Mouse (Mus musculus) right cerebral cortex, postnatal 4 days (tissue): ENCODE results near the gene Apeh.

Source experiments
- DNase-seq: peaks from one replicate; pipeline ENCODE4 v3.0.0-alpha.2; 2022

Gene Apeh

GRCm38 (mm10) chr9:108049016-108049455 is 45.4 kb downstream of the Apeh start, which contains the start of gene Gmppb:
TSS of gene Gmppb (plus strand) at chr9:108049242.
- peak; percentile 92 for DNase-seq

- DNase-seq: no peak
These were observed 45.8 kb downstream of the Apeh start for GRCm38 (mm10) chr9:108048566-108048955.

- no peak for DNase-seq
These were observed 46.5 kb downstream of the Apeh start for GRCm38 (mm10) chr9:108047601-108048565.

- no peak for DNase-seq
These were observed 47.8 kb downstream of the Apeh start for GRCm38 (mm10) chr9:108046582-108046981.

DNA sequence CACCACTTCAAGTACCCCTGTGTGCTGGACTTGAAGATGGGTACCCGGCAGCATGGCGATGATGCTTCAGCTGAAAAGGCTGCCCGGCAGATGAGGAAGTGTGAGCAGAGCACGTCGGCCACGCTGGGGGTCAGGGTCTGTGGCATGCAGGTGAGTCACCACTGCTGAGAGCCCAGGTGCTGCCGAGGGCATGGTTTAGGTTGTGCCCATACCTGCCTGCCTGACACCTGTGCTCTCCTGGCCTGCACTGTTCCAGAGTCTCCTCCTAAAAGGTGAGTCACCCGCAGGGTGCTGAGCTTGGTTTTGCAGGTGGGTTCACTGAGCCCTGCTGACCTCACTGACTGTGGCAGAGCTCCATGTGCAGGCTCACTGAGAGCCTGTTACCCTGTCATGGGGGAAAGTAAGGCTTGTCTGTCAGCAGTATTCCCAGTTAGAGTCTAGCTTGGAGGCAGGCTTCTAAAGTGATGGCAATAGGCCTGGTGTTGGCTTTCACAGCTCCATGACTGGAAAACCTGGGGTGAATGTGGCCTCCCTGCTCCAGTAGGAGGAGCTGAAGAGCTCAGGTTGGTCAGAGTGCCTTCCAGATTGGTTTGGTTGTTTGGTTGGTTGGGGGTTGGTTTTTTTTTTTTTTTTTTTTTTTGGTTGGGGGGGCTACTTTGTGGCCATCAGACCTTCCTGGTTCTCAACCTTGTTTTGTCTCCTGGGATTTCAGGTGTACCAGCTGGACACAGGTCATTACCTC is 49.5 kb downstream of the Apeh start:
- DNase-seq: no peak
